Mouse (Mus musculus): Measurements from ENCODE around the gene Hadha.

The Hadha gene

DNA sequence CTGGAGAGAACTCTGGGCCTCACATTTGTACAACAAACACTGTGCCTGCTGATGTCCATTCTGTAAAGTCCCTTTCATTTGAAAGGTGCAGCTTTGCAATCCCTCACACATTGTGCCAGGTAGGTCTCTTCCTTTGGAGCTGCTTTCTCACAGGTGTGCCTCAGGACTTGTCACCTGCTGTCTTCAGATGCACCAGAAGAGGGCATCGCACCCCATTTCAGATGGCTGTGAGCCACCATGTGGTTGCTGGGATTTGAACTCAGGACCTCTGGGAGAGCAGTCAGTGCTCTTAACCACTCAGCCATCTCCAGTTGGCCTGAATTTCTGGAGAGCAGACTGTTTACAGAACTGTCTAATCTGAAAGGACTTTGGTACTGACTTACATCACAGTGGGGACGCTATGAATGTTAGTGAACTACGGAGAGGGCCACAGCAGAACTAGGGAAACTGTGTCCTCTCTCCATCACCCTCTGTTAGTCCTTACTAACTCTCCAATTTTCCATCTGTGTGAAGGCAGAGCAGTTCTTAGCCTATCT lies 42.4 kb downstream of the Hadha start:
- no peak for DNase-seq (ENCODE audit: low read depth, low spot score)

DNA sequence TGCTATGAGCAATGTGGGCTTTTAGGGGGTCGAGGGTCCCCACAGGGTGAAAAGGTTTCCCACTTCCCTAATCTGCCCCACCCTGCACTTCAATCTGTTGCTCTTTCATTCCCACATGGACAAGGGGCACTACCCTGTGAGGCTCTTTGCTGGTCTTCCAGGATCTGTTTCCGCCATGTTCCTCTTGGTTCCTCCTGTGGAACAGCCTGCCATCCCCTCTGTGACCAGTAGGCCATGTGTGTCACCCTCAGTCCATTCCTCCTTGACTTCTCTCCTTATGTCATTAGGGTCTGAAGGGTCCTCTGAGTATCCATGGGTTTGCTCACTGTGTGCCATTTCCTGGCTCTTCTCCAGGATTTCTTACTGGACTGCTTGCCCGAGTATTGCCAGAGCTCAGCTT lies 43.2 kb downstream of the Hadha start:
- no peak for DNase-seq (ENCODE audit: low read depth, low spot score)

- no peak for DNase-seq (ENCODE audit: low read depth, low spot score)
Measured at GRCm38 (mm10) chr5:30111126-30111525, 43.8 kb downstream of the Hadha start.

- no peak for DNase-seq (ENCODE audit: low read depth, low spot score)
Measured at GRCm38 (mm10) chr5:30110371-30111060, 44.4 kb downstream of the Hadha start.

DNA sequence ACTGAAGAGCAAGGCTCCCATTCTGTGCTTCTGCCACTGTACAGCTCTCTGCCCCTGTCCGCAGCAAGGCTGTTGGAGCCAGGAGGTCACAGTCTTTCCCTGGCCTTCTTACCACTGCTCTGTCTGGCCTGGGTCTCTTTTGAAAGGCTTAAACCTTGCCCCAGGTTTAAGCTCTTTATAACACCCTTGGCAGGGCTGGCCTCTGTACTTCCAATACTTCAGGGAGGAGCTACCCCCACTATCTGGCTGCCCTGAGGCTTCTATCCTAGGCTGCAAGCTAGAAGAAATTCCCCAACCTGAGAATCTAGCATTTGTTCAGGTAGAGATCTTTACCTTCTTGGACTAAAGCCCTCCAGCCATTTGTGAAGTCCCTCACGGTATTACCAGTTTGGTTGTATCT lies 45.1 kb downstream of the Hadha start:
- no peak for DNase-seq (ENCODE audit: low read depth, low spot score)

GRCm38 (mm10) chr5:30108233-30108632 lies 46.7 kb downstream of the Hadha start:
- no peak for DNase-seq (ENCODE audit: low read depth, low spot score)

- no peak for DNase-seq (ENCODE audit: low read depth, low spot score)
Measured at GRCm38 (mm10) chr5:30107611-30108041, 47.3 kb downstream of the Hadha start.

GRCm38 (mm10) chr5:30107186-30107585 lies 47.8 kb downstream of the Hadha start:
- DNase-seq (ENCODE audit: low read depth, low spot score): no peak

DNA sequence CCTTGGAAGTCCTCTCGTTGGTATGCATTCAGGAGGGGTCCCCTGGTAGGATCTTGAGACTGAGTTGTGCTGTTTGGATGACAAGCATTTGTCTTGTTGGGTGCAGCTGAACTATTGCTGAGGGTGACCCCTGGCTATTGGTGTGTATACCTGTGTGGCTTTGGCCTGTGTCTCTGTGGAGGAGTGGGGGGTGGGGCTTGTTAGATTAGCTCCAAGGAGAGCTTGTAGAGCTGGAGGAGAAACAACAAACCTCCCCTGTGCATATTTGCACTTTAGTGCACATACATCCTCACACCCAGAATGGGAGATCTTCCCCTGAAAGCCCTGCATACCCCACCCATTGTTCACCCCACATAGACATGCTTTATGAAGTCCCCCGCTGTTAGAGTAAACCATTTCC lies 48.2 kb downstream of the Hadha start:
- no peak for DNase-seq (ENCODE audit: low read depth, low spot score)

- DNase-seq (ENCODE audit: low read depth, low spot score): no peak
Measured at GRCm38 (mm10) chr5:30105668-30106300, 49.2 kb downstream of the Hadha start, which contains the start of gene 3110082J24Rik. 3110082J24Rik (minus strand) TSS chr5:30106086.

GRCm38 (mm10) chr5:30104841-30105667 lies 49.9 kb downstream of the Hadha start, which contains the start of gene Garem2:
Garem2 (plus strand) TSS chr5:30105161.
- DNase-seq (ENCODE audit: low read depth, low spot score): no peak

DNA sequence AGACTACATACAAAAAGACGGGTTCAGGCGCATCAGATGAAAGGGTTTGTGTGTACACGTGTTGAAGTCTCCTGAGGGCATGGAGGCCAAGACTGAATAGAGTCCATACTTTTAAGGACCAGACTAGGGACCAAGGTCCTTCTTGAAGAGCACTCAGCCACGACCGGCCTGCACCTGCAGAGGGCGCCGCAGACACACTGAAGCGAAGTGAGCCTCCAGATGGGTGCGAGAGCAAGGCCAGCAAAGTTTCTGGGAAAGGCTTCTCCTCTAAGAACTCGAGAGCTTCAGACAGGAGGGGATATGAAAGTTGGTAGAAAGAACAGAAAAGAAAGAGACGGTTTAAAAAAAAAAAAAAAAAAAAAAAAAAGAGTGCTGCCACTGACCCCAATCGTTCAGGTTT lies 50.6 kb downstream of the Hadha start:
- DNase-seq (ENCODE audit: low read depth, low spot score): no peak

DNA sequence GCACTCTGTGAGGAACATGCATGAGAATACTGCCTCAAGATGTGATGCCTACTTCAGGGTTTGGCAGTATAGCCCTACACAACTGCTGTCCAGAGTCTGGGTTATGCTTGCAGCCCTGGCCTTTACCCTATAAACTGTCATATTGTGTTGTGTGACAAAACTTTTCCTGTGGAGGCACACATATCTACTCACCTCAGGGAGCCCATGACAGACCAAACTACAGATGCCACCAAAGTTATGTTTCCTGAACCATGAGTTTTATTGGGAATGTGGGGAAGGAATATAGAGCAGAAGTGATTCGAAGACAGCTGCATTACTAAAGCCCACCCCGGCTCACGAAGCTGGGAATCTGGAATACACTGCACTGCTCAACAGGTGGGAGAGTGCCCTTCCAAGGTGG lies 51.6 kb downstream of the Hadha start:
- DNase-seq (ENCODE audit: low read depth, low spot score): no peak

DNA sequence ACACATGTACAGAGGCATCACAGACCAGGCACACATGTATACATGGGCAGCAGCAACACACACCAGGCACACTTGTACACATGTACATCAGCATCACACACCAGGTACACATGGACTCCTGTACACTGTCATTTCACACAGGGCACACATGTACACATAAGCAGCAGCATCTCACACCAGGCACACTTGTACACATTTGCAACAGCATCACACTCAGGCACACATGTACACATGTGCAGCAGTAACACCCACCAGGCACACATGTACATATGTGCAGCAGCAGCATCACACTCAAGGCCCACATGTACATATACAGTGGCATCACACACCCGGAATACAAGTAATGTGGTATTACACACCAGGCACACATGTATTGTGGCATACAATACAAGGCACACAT lies 56.7 kb downstream of the Hadha start:
- DNase-seq (ENCODE audit: low read depth, low spot score): no peak

GRCm38 (mm10) chr5:30095731-30096130 lies 59.2 kb downstream of the Hadha start:
- no peak for DNase-seq (ENCODE audit: low read depth, low spot score)

DNA sequence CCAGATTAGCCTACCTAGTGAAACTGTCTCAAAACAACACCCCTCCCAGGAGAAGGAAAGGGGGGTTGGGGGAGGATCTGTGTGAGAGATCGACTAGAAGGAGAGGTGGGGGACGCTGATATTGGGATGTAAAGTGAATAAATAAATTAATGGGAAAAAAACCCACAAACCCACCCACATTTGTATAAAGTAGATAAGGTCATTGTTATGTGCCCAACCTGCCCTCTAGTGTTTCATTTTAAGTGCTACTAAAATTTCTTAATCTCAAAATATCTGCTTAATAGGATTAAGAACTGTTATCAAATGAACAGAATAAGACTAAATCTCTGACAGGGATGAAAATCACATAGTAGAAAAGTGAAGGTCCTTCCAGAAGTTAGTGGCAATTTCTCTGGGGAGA lies 60.6 kb downstream of the Hadha start:
- DNase-seq (ENCODE audit: low read depth, low spot score): no peak

GRCm38 (mm10) chr5:30092701-30093100 lies 62.3 kb downstream of the Hadha start:
- no peak for DNase-seq (ENCODE audit: low read depth, low spot score)

- peak; percentile 31 for DNase-seq (ENCODE audit: low read depth, low spot score)
Measured at GRCm38 (mm10) chr5:30072825-30073821, 81.8 kb downstream of the Hadha start, which contains the start of gene Tyms. Tyms (minus strand) TSS chr5:30073617.

- DNase-seq (ENCODE audit: low read depth, low spot score): no peak
Measured at GRCm38 (mm10) chr5:30072377-30072776, 82.6 kb downstream of the Hadha start.

GRCm38 (mm10) chr5:30071677-30072076 lies 83.3 kb downstream of the Hadha start:
- DNase-seq (ENCODE audit: low read depth, low spot score): no peak

All from telencephalon, adult 2 months (tissue).